Mouse (Mus musculus) ZHBTc4 (cell line): ENCODE data around the gene Zc3h10.
"Not testable (repeated sequence)": the region's sequence is repeated elsewhere in the genome, so short reads cannot be mapped to it uniquely, and the experiment has no call there.

Experiments
- DNase-seq: peaks from one replicate; pipeline ENCODE4 v3.0.0-alpha.2; 2011; ENCODE audit warnings: low read depth, low spot score

The Zc3h10 gene

GRCm38 (mm10) chr10:128524732-128525662 is 22.6 kb downstream of the Zc3h10 start:
- DNase-seq: peak; percentile 88

GRCm38 (mm10) chr10:128524111-128524731 is 23.4 kb downstream of the Zc3h10 start:
- DNase-seq: peak; percentile 42

- DNase-seq: no peak
These were observed 25.2 kb downstream of the Zc3h10 start for GRCm38 (mm10) chr10:128522351-128522750.

GRCm38 (mm10) chr10:128520591-128520990 is 27.0 kb downstream of the Zc3h10 start:
- no peak for DNase-seq

GRCm38 (mm10) chr10:128518833-128519232 is 28.7 kb downstream of the Zc3h10 start:
- DNase-seq: peak; percentile 75

GRCm38 (mm10) chr10:128516677-128517076 is 30.9 kb downstream of the Zc3h10 start:
- no peak for DNase-seq

- peak; percentile 46 for DNase-seq
These were observed 31.5 kb downstream of the Zc3h10 start for GRCm38 (mm10) chr10:128516029-128516428.

- DNase-seq: no peak
These were observed 32.5 kb downstream of the Zc3h10 start for GRCm38 (mm10) chr10:128515044-128515443.

GRCm38 (mm10) chr10:128511761-128512160 is 35.8 kb downstream of the Zc3h10 start:
- no peak for DNase-seq

GRCm38 (mm10) chr10:128511189-128511588 is 36.4 kb downstream of the Zc3h10 start:
- no peak for DNase-seq

GRCm38 (mm10) chr10:128510301-128510700 is 37.3 kb downstream of the Zc3h10 start:
- no peak for DNase-seq

- no peak for DNase-seq
These were observed 37.7 kb downstream of the Zc3h10 start for GRCm38 (mm10) chr10:128509831-128510230.

GRCm38 (mm10) chr10:128509203-128509602 is 38.4 kb downstream of the Zc3h10 start:
- DNase-seq: no peak

- no peak for DNase-seq
These were observed 39.3 kb downstream of the Zc3h10 start for GRCm38 (mm10) chr10:128508260-128508659.

- peak; percentile 52 for DNase-seq
These were observed 41.6 kb downstream of the Zc3h10 start for GRCm38 (mm10) chr10:128505974-128506373.

- DNase-seq: not testable (repeated sequence)
These were observed 42.3 kb downstream of the Zc3h10 start for GRCm38 (mm10) chr10:128505371-128505667.

GRCm38 (mm10) chr10:128504641-128505370 is 42.8 kb downstream of the Zc3h10 start:
- no peak for DNase-seq

- DNase-seq: no peak
These were observed 43.6 kb downstream of the Zc3h10 start for GRCm38 (mm10) chr10:128504012-128504411.

- no peak for DNase-seq
These were observed 44.0 kb downstream of the Zc3h10 start for GRCm38 (mm10) chr10:128503532-128503931.

GRCm38 (mm10) chr10:128502341-128502740 is 45.2 kb downstream of the Zc3h10 start:
- no peak for DNase-seq

- peak; percentile 55 for DNase-seq
These were observed 48.4 kb downstream of the Zc3h10 start for GRCm38 (mm10) chr10:128499116-128499671.

GRCm38 (mm10) chr10:128498590-128498989 is 49.0 kb downstream of the Zc3h10 start, which contains the start of gene Myl6b:
Myl6b (minus strand) TSS chr10:128498685.
- peak; percentile 99 for DNase-seq
